Mouse (Mus musculus): ENCODE measurements around the gene H2-DMb1. TPM values are rescaled to one million over a fixed set of nuclear protein-coding genes. Genes with fewer than 3 reads are reported as not detected.

H2-DMb1 gene
- polyA plus RNA-seq, 1 experiment from 2014 or later: 0.43 TPM

DNA sequence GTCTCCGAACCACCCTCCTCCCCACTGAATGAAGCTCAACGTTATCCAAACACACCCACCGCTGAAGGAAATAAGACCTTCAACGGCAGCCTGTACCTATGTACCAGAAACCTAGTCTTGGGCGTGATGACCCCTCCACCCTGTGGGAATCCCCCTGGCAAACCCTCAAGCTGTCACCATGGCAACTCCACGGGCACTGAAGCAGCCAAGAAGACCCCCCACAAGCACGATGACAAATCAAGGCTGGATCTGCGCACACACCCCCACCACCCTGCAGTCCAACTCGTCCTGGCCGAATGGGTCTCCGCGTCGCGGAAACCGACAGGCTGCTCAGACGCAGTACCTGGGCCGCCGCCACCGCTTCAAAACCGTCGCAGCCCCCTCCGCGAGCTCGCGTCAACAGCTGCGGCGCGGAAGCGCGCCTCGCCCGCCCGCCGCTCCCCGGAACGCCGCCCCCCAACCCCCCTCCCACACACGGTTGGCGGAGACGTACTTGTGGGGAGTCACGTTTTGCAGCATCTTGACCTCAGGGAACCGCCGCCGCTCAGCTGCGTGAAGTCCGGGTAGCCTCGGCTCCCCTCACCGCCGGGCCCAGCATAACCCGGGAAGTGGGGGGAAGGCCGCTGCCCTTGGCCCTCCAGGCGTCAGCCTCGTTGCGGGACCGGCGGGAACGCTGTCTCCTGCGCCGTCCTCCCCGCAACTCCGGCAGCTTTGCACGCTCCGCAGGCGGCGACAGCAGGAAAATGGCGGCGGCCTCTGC, 34.6 kb upstream of the H2-DMb1 start:
- WGBS: under 1% methylated on average over 67 of the region's 67 CpGs

DNA sequence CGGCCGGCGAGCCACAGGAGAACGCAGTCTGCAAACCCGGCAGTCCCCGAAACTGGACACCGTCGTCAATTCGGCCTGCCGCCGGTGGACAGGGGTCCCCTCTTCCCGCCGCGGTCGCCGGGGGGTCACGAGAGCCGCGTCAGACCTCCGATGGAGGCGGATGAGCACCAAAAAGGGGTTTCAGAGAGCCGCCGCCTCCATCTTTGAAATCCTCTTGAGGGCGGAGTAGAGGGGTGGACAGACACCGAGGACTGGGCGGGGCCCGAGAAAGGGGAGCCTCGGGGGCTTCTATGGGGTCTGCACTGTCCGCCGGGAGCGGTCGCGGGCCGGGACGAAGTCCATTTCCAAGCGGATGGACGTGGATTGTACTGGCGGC, 34.0 kb upstream of the H2-DMb1 start:
- Histone ChIP-seq H3K36me3 (peaks cover 45% of the 10 kb centered on the region), H3K27me3 (no peaks in the 10 kb centered on the region), H3K27ac (peak overlapping the region; percentile 100), H3K9ac (replicated peaks) (peak overlapping the region; percentile 99), H3K9me3 (no peaks in the 10 kb centered on the region), H3K4me3 (replicated peaks) (peak overlapping the region; percentile 100), H3K4me2 (replicated peaks) (peak overlapping the region; percentile 98), H3K4me1 (replicated peaks) (peaks cover 38% of the 10 kb centered on the region)
- ATAC-seq: no peak
- WGBS: under 1% methylated on average over 38 of the region's 38 CpGs

More for the DNA sequence above, 34.6 kb upstream of the H2-DMb1 start:
- no peak for ATAC-seq
- H3K27ac ChIP-seq: peak overlapping the region; percentile 100
- H3K4me2 ChIP-seq (replicated peaks): peak overlapping the region; percentile 98
- H3K9ac ChIP-seq (replicated peaks): peak overlapping the region; percentile 99
- H3K4me1 ChIP-seq (replicated peaks): peaks cover 32% of the 10 kb centered on the region
- peaks cover 50% of the 10 kb centered on the region for H3K36me3 ChIP-seq
- H3K9me3 ChIP-seq: no peaks in the 10 kb centered on the region
- H3K27me3 ChIP-seq: no peaks in the 10 kb centered on the region
- H3K4me3 ChIP-seq (replicated peaks): peak overlapping the region; percentile 100

DNA sequence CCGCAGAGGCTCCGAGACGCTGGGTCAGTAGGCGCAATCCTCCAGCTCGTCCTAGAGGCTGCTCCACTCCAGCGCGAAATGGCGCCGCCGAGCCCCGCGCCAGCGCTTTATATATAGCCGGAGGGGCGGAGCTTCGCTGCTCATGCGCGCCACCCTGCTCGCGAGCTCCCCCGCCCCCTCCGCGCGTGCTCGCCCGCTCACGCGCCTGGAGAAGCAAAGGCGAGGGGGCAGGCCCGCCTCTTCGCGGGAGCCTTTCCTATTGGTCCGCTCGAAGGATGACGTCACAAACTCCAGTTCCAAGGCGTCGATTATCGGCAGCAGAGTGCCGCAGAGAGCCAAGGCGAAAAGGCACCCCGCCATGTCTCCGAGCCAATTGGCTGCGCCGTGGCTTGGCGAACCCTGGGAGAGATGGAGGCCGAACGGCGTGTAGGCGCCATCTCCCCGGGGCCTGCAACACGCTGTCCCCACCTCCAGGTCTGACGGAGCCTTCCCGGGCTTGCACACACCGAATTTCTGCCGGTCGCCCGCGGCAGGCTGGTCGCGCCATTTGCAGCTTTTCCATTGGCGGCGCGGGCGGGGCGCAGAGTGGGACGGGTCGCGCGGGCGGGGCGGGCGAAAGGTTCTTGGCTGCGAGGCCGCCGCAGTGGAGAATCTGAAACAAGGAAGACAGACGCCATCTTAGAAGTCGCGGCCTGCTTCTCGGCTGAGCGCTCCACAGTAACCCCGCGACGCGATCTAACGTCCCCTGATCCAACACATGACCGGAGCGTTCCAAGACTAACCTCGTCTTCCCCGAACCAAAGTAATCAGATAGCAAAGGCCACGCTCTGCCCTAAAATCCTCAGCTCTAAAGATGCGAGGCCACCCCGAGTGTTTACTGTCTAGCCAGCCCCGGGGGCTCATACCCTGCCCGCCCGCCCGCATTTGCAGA, 33.4 kb upstream of the H2-DMb1 start, which contains the start of gene H2-DMa:
H2-DMa (plus strand) TSS at position 293 of the 931 bp plus-strand sequence.
- Histone ChIP-seq H3K4me2 (replicated peaks) (peak within 1 kb of the TSS; percentile 98), H3K9me3 (no peaks in the 10 kb centered on the region), H3K4me1 (replicated peaks) (peaks cover 43% of the 10 kb centered on the region), H3K4me3 (replicated peaks) (peak within 1 kb of the TSS; percentile 100), H3K9ac (replicated peaks) (peak within 1 kb of the TSS; percentile 99), H3K27me3 (no peaks in the 10 kb centered on the region), H3K27ac (peak within 1 kb of the TSS; percentile 100), H3K36me3 (peaks cover 38% of the 10 kb centered on the region)
- WGBS: under 1% methylated on average over 96 of the region's 96 CpGs
- ATAC-seq: peak; percentile 78

DNA sequence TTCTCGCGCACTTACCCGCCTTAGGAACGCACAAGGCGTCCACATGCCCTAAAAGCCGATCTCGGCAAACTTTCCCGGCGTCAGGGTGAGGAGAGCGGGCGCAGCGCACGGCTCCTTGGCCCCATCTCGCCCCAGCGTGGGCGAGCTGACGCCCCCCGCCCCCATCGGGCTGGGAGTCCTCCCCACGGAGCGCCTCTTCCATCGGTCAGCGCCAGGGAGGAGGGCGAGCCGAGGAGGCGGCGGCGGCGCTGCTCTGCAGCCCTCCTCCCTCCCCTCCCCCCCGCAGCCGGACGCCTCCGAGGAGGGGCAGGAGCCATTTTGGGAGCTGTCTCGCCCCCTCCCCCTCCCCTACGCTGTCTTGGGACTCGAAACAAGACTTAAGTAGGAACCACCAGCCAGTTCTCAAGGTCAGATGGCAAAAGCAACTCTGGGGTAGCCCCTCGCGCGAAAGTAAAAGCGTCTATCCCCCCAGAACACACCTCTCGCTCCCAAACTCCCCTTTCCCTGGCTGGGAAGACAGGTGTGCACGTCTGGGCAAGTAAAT, 32.6 kb upstream of the H2-DMb1 start:
- peak overlapping the region; percentile 100 for H3K27ac ChIP-seq
- H3K4me1 ChIP-seq (replicated peaks): peaks cover 45% of the 10 kb centered on the region
- peak overlapping the region; percentile 100 for H3K4me3 ChIP-seq (replicated peaks)
- H3K9ac ChIP-seq (replicated peaks): peak overlapping the region; percentile 99
- H3K4me2 ChIP-seq (replicated peaks): peak overlapping the region; percentile 98
- no peaks in the 10 kb centered on the region for H3K9me3 ChIP-seq
- 0% methylated on average over 25 of the region's 42 CpGs for WGBS
- H3K36me3 ChIP-seq: peaks cover 31% of the 10 kb centered on the region
- peak; percentile 1; the same call in 1 of the 2 replicates for ATAC-seq
- no peaks in the 10 kb centered on the region for H3K27me3 ChIP-seq

DNA sequence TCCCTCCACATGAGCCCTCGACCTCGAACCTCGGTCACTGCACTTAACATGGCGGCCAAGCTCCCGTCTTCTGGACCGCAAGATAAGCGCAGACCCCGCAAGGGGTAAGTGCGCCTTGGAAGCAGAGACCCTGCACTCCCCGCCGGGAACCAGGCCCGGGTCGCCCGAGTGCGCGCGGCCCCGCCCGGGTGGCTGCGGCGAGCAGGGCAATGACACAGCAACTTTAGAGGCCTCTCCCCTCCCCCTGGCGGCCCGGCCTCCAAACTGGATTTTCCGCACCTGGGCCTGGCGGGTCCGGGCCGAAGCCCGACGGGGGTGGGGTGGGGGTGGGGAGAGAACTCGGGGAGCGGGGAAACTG, 32.1 kb upstream of the H2-DMb1 start:
- Histone ChIP-seq H3K9me3 (no peaks in the 10 kb centered on the region), H3K4me2 (replicated peaks) (peak overlapping the region; percentile 98), H3K4me3 (replicated peaks) (peak overlapping the region; percentile 100), H3K4me1 (replicated peaks) (peaks cover 40% of the 10 kb centered on the region), H3K36me3 (peaks cover 25% of the 10 kb centered on the region), H3K27ac (peak overlapping the region; percentile 100), H3K27me3 (no peaks in the 10 kb centered on the region), H3K9ac (replicated peaks) (peak overlapping the region; percentile 99)
- ATAC-seq: 0 out of 2 replicates have a peak, but pooled peaks have one; percentile 7
- WGBS: under 1% methylated on average over 31 of the region's 31 CpGs

DNA sequence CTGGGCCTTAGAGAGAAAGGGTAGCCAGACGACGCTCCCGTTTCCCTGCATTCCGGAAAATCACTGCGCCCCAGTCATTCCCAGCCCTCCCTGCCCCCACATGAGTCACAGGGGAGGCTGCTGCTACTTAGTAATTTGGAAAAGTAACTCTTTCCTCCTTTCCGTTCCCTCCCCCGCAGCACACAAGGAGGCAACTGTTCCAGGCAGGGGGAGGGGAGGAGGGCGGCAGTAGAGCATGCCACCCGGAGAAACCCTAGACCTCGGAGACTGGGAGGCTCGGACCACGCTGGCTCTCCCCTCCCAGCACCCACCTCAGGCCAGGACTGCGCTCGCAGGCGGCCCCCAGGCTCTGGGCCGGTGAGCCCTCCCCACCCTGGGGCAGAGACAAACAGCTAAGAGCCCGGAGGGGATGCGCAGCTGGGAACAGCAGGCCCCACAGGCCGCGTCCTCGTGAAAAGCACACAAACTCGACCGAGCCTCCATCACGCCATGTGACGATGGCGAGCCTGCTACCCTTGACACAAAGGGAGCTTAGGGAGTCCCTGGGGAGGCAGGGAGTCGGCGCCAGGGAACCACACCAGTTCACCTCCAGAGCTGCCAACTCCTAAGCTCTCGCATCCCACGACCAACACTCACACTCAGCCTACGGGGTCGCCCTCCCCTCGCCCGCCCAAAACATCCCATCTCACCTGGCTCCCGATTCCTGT, 31.5 kb upstream of the H2-DMb1 start:
- H3K27ac ChIP-seq: peak overlapping the region; percentile 100
- peak overlapping the region; percentile 98 for H3K4me2 ChIP-seq (replicated peaks)
- peaks cover 36% of the 10 kb centered on the region for H3K4me1 ChIP-seq (replicated peaks)
- H3K4me3 ChIP-seq (replicated peaks): peak overlapping the region; percentile 100
- H3K9me3 ChIP-seq: no peaks in the 10 kb centered on the region
- 0% methylated on average over 33 of the region's 35 CpGs for WGBS
- peak overlapping the region; percentile 99 for H3K9ac ChIP-seq (replicated peaks)
- peak; percentile 32 for ATAC-seq
- no peaks in the 10 kb centered on the region for H3K27me3 ChIP-seq
- H3K36me3 ChIP-seq: peaks cover 23% of the 10 kb centered on the region

DNA sequence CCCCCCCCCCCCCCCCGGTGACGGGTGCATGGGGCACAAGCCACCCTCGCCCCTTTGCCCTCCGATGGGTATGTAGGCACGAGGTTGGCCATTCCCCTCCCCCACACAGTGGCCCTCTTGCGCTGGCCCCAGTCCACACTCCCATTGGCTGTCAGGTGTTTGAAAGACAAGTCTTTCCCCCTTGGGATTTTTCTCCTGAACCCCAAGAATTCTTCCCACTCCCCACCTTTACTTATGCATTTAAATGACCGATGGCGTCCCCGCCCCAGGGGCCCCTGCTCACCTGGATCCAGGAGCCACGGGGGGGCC, 31.0 kb upstream of the H2-DMb1 start:
- Histone ChIP-seq H3K9me3 (no peaks in the 10 kb centered on the region), H3K9ac (replicated peaks) (peak overlapping the region; percentile 99), H3K4me3 (replicated peaks) (peak overlapping the region; percentile 100), H3K36me3 (peaks cover 19% of the 10 kb centered on the region), H3K27me3 (0 out of 2 replicates have a peak, but pooled peaks cover 3% of the 10 kb centered on the region), H3K4me1 (replicated peaks) (peaks cover 30% of the 10 kb centered on the region), H3K4me2 (replicated peaks) (peak overlapping the region; percentile 98), H3K27ac (peak overlapping the region; percentile 100)
- peak; percentile 10; the same call in 1 of the 2 replicates for ATAC-seq
- 2% methylated on average over 10 of the region's 10 CpGs for WGBS

DNA sequence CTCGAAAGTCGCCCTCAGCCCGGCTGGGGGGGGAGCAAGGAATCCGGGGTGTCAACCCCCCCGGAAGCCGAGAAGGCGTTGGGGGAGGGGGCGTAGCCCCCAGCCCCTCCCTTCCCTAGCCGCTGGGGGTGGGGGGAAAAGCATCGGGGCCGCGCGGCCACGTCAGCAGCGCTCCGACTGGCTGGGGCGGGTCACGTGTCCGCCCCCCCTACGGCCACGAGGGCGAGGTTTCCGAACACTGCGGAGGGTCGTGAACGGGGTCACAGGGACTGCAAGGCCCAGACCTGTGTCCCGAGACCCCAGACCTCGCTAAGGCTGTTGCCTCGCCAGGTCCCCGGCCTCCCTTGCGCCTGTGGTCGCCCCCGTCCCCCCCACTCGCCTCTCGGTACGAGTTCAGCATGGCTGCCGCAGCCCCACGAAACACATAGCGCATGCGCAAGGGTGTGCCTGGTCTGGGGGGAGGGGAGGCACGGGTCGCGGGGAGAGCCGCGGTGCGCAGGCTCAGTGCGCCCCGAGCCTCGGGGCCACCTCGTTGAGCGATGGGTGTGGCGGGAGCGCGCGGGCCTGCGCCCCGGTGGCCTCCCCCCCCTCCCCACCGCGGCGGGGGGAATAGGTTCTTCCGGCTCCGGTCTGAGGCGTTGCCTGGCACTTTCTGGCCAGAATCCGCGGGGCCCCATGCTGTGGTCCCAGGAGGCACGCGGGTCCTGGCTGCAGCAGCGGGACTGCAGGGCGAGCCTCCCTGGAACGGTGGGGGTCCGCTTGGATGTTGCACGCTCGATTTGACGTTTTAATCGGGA, 30.5 kb upstream of the H2-DMb1 start, which contains the start of gene Brd2:
Brd2 (minus strand) TSS at position 447 of the 797 bp plus-strand sequence.
- WGBS: under 1% methylated on average over 56 of the region's 75 CpGs
- H3K4me1 ChIP-seq (replicated peaks): peaks cover 26% of the 10 kb centered on the region
- 0 out of 2 replicates have a peak, but pooled peaks cover 4% of the 10 kb centered on the region for H3K27me3 ChIP-seq
- H3K4me2 ChIP-seq (replicated peaks): peak within 1 kb of the TSS; percentile 98
- H3K9ac ChIP-seq (replicated peaks): peak within 1 kb of the TSS; percentile 99
- peaks cover 15% of the 10 kb centered on the region for H3K36me3 ChIP-seq
- peak within 1 kb of the TSS; percentile 100 for H3K4me3 ChIP-seq (replicated peaks)
- H3K27ac ChIP-seq: peak within 1 kb of the TSS; percentile 100
- H3K9me3 ChIP-seq: no peaks in the 10 kb centered on the region
- ATAC-seq: peak; percentile 49

DNA sequence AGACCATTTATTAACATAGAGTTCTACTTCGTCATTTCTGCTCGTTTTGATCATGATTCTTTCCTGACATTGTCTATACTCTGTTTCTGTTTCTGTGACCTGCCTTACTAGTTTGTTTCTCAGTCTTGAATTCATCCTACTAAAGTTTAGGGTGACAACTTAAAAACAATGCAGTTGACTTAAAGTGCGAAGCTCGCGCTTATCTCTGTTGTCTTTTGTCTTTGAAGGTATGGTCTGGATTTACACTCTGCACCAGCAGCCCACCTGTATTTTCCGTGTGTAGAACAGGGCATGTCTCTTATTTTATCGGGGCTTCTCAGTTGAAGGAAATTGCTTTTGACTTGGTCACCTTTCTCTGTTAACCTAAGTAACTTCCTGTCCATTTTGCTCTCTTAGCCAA, 29.8 kb upstream of the H2-DMb1 start:
- 2% methylated on average over 7 of the region's 7 CpGs for WGBS
- peak overlapping the region; percentile 98 for H3K4me2 ChIP-seq (replicated peaks)
- peaks cover 9% of the 10 kb centered on the region; the same call in 1 of the 2 replicates for H3K27me3 ChIP-seq
- peak overlapping the region; percentile 100 for H3K4me3 ChIP-seq (replicated peaks)
- no peaks in the 10 kb centered on the region for H3K9me3 ChIP-seq
- peak overlapping the region; percentile 100; the same call in 1 of the 2 replicates for H3K27ac ChIP-seq
- H3K4me1 ChIP-seq (replicated peaks): peaks cover 27% of the 10 kb centered on the region
- H3K9ac ChIP-seq (replicated peaks): peak overlapping the region; percentile 99
- ATAC-seq: no peak
- peaks cover 12% of the 10 kb centered on the region for H3K36me3 ChIP-seq

DNA sequence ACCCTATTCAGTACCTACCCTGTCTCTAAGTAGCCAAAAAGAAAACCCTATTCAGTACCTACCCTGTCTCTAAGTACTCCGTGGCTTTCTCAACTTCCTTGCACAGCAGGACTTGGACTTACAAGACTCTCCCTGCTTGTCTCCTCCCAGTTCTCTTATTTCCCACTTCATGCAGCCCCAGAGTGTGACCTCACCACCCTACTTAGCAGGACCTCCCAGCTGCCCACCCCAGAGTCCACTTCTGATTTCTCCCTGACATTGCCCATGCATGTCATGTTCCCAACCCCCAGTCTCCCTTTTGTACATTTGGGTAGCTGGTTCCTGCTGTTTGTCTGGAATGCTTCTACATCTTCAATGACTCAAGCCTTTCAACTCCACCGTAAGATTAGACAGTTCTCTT, 29.4 kb upstream of the H2-DMb1 start:
- peak overlapping the region; percentile 100 for H3K4me3 ChIP-seq (replicated peaks)
- ATAC-seq: no peak
- no peaks in the 10 kb centered on the region for H3K9me3 ChIP-seq
- WGBS: 3% methylated on average over 2 of the region's 2 CpGs
- H3K36me3 ChIP-seq: peaks cover 8% of the 10 kb centered on the region
- peaks cover 11% of the 10 kb centered on the region; the same call in 1 of the 2 replicates for H3K27me3 ChIP-seq
- H3K9ac ChIP-seq (replicated peaks): peak overlapping the region; percentile 99
- peaks cover 31% of the 10 kb centered on the region for H3K4me1 ChIP-seq (replicated peaks)
- H3K4me2 ChIP-seq (replicated peaks): peak overlapping the region; percentile 98
- H3K27ac ChIP-seq: peak overlapping the region; percentile 30; the same call in 1 of the 2 replicates

Data from midbrain, embryonic 13.5 days (tissue).